Mouse (Mus musculus) E14TG2a.4 (cell line): ENCODE results near the gene Crygs.

Experiments
- H3K27me3 ChIP-seq: 2 replicates; pipeline ENCODE4 v1.6.1; 2014; ENCODE audit warnings: low read length, control low read depth; ENCODE audit not compliant: insufficient read depth
- H3K36me3 ChIP-seq: 2 replicates; pipeline ENCODE4 v1.6.1; 2014; ENCODE audit warnings: low read length, control low read depth; ENCODE audit not compliant: insufficient read depth
- H3K4me1 ChIP-seq: replicated peaks from 2 replicates; pipeline ENCODE4 v1.6.1; 2014; ENCODE audit warnings: low read depth, low read length, control low read depth
- H3K4me3 ChIP-seq: replicated peaks from 2 replicates; pipeline ENCODE4 v1.5.1; 2014; ENCODE audit warnings: mild to moderate bottlenecking, low read length
- H3K9me3 ChIP-seq: 2 replicates; pipeline ENCODE4 v1.6.1; 2014; ENCODE audit warnings: low read length, control low read depth
- CTCF ChIP-seq: conservative IDR thresholded peaks from 2 replicates; pipeline ENCODE4 v1.5.1; 2014; ENCODE audit warnings: low read length
- NANOG ChIP-seq: IDR thresholded peaks from 2 replicates; pipeline ENCODE4 v1.6.1; 2014; ENCODE audit warnings: borderline replicate concordance, low read length, mixed read lengths
- POU5F1 ChIP-seq: IDR thresholded peaks from 2 replicates; pipeline ENCODE4 v1.6.1; 2014; ENCODE audit warnings: low read length, borderline replicate concordance

Crygs gene

DNA sequence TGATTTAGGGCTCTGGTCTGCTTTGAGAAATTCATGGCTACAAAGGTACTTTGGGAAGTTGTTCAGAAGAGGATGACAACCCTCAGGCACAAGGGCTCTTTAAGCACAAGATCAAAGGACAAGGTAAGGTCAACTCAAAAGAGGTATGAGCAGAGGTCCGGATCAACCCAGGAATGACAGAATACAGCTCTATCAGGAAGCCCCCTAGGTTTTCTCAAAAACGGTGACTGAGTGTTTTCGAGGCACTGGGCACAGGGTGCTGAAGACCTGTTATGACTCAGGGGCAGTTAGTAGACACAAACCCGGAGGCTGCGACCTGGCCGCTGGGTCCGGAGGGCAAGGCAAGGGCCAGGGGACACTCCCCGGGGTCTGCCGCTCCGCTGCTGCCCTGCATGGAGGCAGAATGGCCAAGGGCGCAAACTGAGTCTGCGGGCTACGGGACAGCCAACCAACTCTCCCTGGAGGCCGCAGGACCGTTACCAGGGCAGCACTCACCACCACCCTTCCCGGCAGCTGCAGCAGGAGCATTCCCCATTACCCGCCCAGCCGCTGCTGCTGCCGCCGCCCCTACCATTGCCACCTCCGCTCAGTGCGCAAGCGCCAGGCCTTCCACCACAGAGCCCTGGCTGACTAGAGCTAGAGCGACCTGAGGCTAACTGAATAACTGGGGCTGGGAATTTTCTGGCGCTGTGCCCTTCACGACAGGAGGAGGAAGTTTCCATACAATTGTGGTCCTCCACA is 32.9 kb upstream of the Crygs start:
- no peaks in the 10 kb centered on the region for H3K27me3 ChIP-seq
- peak overlapping the region; percentile 82 for H3K4me3 ChIP-seq
- H3K36me3 ChIP-seq: peaks cover 27% of the 10 kb centered on the region
- 0 out of 2 replicates have a peak, but pooled peaks cover 5% of the 10 kb centered on the region for H3K9me3 ChIP-seq
- H3K4me1 ChIP-seq: peaks cover 24% of the 10 kb centered on the region
- TF ChIP-seq POU5F1 (no peak), CTCF (no peak), NANOG (no peak)

DNA sequence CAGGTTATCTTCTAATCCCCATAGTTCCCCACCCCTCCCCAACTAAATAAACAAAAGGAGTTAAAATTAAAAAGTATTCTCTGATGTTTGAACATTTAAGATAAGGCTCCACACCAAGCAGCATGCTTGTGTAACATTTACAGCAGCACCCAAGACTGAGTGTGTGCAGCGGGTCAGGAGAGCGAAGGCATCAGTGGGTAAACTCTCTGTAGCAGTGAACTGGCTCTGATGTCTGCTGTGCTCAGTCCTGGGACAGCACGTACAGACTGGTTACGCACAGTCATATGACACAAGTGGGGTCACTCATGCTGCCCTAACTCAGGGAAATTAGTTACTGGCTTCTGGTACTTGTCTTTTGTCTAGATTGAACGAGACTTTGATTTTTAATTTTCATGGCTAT is 31.5 kb upstream of the Crygs start:
- TF ChIP-seq POU5F1 (no peak), CTCF (no peak), NANOG (no peak)
- Histone ChIP-seq H3K27me3 (no peaks in the 10 kb centered on the region), H3K4me3 (no peak overlapping the region), H3K36me3 (peaks cover 36% of the 10 kb centered on the region), H3K4me1 (peaks cover 19% of the 10 kb centered on the region), H3K9me3 (0 out of 2 replicates have a peak, but pooled peaks cover 5% of the 10 kb centered on the region)

DNA sequence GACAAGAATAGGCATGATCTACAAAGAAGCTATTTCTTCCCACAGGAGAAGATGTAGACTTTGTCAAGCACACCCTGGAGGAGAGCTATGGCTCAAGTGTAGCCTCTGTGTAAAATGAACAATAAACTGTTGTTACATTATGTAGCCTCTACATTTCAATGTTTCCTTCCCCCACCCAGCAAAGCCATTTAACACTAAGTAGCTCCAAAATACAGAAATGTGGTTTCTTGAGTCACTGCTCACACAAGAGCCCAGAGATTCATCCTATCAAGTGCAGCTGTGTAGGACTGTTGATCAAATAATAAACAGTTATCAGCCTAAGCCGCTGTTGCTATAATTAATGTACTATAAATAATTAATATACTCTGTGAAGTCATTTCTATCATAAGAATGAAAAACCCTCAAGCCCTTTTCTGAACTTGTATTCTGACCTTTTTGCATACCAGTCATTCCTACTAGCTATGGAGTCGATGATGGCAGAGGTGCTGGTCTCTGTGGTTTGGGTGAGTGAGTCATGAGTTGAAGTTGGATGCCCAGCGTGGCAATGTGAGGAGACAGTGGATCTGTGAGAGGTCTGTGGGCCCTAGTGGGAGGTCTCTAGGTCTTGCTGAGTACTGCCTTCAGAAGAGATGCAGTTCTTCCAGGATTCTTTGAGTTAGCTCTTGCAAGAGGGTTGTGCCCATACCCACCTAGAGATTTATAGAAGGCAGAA is 27.9 kb upstream of the Crygs start:
- H3K4me3 ChIP-seq: no peak overlapping the region
- H3K4me1 ChIP-seq: peaks cover 10% of the 10 kb centered on the region
- peaks cover 52% of the 10 kb centered on the region for H3K36me3 ChIP-seq
- H3K27me3 ChIP-seq: no peaks in the 10 kb centered on the region
- no peaks in the 10 kb centered on the region for H3K9me3 ChIP-seq
- TF ChIP-seq CTCF (no peak), NANOG (no peak), POU5F1 (no peak)

DNA sequence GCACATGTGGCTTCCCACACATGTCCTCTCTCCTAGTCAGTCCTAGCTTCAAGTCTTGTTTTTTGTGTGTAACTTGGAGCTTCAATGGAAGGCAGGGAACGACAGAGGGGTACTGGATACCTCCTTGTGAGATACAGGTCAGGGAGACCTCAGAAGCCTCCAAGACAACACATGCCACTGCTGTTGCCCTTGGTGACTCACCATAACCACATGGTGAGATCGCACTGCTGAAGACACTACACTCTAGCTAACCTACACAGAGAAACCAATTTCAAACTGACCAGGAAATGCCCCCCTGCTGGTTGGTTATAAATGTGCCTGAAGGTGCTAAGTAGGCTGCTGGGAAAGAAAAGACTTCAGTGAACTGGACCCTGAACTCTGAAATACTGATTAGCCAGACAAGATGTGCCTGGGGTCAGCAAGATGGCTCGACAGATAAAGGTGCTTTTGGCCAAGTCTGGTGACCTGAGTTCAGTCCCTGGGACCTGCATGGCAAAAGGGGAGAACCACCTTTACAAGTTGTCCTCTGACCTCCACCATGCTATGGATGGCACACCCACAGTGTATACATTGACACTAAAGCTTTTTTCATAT is 21.7 kb upstream of the Crygs start:
- peaks cover 5% of the 10 kb centered on the region; the same call in 1 of the 2 replicates for H3K9me3 ChIP-seq
- H3K27me3 ChIP-seq: no peaks in the 10 kb centered on the region
- H3K4me1 ChIP-seq: no peaks in the 10 kb centered on the region
- H3K4me3 ChIP-seq: no peak overlapping the region
- TF ChIP-seq CTCF (no peak), NANOG (no peak), POU5F1 (no peak)
- H3K36me3 ChIP-seq: peaks cover 55% of the 10 kb centered on the region

DNA sequence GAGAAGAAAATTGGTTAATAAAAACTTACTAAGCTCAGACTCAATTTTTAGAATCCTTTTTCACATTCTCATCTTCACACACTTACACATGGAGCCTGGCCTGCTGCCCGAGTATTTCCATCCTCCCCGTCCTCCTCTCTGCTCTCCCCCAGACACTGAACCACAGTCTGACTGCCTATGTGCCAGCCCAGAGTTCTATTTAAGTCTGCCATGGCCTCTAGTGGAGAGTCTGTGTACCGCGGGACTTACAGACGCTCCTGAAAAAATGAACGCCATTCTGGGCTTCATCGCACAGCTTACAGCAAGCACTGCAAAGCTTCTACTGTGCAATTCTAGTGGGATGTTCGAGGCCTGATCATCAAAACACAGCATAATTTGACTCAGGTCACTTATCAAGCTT is 9.4 kb upstream of the Crygs start:
- Histone ChIP-seq H3K36me3 (peaks cover 38% of the 10 kb centered on the region), H3K27me3 (no peaks in the 10 kb centered on the region), H3K9me3 (no peaks in the 10 kb centered on the region), H3K4me1 (no peaks in the 10 kb centered on the region), H3K4me3 (no peak overlapping the region)
- TF ChIP-seq CTCF: peak; percentile 50
- no peak for TF ChIP-seq POU5F1

DNA sequence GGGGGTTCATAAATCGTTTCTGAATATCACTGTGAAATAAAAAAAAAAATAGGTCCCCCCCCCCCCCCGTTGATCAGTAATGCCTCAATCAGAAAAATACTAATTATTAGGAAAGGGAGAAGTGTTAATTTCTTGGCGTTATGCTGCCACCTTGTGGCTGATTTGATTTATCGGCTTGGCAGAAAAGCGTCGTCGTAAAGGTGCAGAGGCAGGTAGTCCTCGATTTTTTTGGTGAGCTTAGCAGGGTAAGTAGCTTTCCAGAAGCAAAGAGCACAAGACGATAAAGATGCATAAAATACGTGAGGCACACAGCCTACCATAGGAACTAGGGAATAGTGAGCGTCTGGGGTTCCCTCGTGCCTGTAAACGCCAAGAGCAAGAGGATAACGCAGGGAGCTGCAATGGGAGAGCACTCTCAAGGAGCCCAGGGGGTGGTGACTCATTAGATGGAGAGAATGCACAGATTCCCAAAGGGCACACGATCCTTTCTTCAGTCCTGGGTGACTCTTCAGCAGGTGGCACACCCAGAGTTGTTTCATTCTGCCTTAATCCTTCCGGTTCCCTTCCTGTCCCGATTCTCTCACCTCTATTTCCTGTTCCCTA is 3.8 kb downstream of the Crygs start:
- peaks cover 60% of the 10 kb centered on the region for H3K27me3 ChIP-seq
- no peak overlapping the region for H3K4me3 ChIP-seq
- peaks cover 15% of the 10 kb centered on the region for H3K4me1 ChIP-seq
- H3K9me3 ChIP-seq: 0 out of 2 replicates have a peak, but pooled peaks cover 4% of the 10 kb centered on the region
- no peaks in the 10 kb centered on the region for H3K36me3 ChIP-seq
- no peak for TF ChIP-seq NANOG
- peak; percentile 44 for TF ChIP-seq CTCF

DNA sequence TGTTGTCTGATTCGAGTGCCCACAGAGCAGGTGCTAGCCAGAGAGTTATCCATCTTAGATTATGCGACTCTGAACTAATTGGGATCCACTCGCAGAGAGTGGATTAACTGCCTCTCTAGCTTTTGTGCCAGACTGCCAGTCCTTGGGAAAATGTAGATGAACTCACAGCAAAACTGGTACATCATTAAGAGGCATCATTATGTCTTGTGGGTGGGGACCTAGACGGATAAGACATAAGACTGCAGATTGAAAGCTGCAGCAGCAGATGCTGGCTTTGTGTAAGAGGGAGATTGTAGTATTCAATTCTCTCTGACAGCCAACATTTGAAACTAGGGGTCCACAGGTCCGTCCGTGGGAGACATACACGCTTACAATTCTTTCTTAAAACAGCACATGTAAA is 8.6 kb downstream of the Crygs start:
- 0 out of 2 replicates have a peak, but pooled peaks cover 4% of the 10 kb centered on the region for H3K9me3 ChIP-seq
- no peaks in the 10 kb centered on the region for H3K36me3 ChIP-seq
- peaks cover 46% of the 10 kb centered on the region for H3K4me1 ChIP-seq
- H3K27me3 ChIP-seq: peaks cover 66% of the 10 kb centered on the region
- TF ChIP-seq CTCF: no peak
- no peak for TF ChIP-seq NANOG
- TF ChIP-seq POU5F1: no peak
- H3K4me3 ChIP-seq: no peak overlapping the region

DNA sequence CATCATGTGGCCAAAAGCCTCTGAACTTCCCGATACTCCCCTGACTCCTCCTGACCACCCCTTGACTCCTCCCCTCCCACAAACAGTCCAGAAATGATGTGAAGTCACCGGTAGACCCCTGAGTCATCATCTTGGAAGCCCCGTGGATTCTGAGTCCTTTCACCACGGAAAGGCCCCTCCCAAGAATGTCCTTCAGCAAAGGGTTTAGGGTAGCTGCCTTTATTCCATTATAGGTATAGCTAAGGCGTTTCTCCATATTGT is 10.6 kb downstream of the Crygs start:
- H3K36me3 ChIP-seq: no peaks in the 10 kb centered on the region
- no peaks in the 10 kb centered on the region for H3K9me3 ChIP-seq
- TF ChIP-seq NANOG: no peak
- TF ChIP-seq POU5F1: no peak
- no peak for TF ChIP-seq CTCF
- H3K4me3 ChIP-seq: 0 out of 2 replicates have a peak overlapping the region, but pooled peaks have one; percentile 24
- H3K27me3 ChIP-seq: peaks cover 77% of the 10 kb centered on the region
- peaks cover 32% of the 10 kb centered on the region for H3K4me1 ChIP-seq
